Mouse (Mus musculus): Measurements from ENCODE around the gene Tas2r144.

The Tas2r144 gene

DNA sequence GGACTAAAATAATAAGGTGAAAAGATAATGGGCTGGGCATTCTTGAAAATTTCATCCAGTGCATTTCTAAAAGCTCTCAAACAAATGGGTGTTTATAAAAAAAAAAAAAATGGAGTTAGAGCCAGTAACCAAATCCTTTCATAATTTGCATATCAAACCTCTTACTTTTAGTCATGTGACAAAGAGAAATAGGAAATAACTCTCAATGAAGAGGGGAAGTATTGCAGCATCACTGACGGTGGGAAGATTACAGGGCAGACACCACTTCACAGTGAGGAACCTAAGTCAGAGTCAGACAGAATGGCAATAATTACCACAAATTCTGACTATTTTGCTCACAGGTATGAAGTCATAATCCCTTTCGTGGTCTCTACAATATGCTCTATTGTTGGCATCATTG, at the start of gene Tas2r144:
Gene Tas2r144 (plus strand): TSS at position 301 of the 400 bp plus-strand sequence.
- DNase-seq (ENCODE audit: extremely low read depth, low read depth, low spot score) = no peak

GRCm38 (mm10) chr6:42182462-42182861, 32.7 kb upstream of the Tas2r144 start:
- no peak for DNase-seq (ENCODE audit: extremely low read depth, low read depth, low spot score)

DNA sequence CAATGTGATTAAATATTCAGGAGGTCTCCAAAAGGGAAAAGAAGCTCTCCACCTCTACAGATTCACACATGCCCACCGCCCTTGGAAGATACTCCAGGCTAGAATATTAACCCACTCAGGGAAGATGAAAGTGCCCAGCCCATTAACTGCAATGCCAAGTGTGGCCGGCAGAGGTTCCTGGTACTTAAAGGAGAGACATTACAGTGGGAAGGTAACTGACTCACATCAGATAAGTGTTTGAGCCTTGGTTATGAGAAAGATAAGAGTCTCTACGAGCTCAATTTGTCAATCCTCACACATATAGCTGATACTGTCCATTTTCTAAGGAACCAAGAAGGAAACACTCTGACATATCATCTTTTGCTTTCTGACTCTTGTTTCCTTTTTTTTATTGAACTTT, 28.9 kb upstream of the Tas2r144 start:
- no peak for DNase-seq (ENCODE audit: extremely low read depth, low read depth, low spot score)

DNA sequence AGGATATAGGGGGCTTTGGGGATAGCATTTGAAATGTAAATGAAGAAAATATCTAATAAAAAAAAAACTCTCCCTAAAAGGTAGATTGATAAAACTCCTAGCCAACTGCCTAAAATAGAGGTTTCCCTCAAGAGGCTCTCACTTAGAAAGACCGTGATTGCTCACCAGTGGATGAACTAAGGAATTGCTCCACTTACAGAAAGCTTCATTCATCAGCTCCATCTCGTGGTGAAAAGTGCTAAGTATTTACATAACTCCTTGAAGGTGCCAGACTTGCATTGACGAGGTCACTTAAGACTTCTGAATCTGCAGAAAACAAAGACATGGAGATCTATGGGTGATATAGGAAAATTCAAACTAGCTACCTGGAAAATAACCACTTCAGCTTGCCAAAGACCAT, 17.4 kb upstream of the Tas2r144 start:
- DNase-seq (ENCODE audit: extremely low read depth, low read depth, low spot score) = no peak

- no peak for DNase-seq (ENCODE audit: extremely low read depth, low read depth, low spot score)
Observed at GRCm38 (mm10) chr6:42199498-42199897, 15.6 kb upstream of the Tas2r144 start.

GRCm38 (mm10) chr6:42222286-42222685, 7.2 kb downstream of the Tas2r144 start:
- DNase-seq (ENCODE audit: extremely low read depth, low read depth, low spot score) = no peak

GRCm38 (mm10) chr6:42225046-42225445, 9.9 kb downstream of the Tas2r144 start:
- no peak for DNase-seq (ENCODE audit: extremely low read depth, low read depth, low spot score)

DNA sequence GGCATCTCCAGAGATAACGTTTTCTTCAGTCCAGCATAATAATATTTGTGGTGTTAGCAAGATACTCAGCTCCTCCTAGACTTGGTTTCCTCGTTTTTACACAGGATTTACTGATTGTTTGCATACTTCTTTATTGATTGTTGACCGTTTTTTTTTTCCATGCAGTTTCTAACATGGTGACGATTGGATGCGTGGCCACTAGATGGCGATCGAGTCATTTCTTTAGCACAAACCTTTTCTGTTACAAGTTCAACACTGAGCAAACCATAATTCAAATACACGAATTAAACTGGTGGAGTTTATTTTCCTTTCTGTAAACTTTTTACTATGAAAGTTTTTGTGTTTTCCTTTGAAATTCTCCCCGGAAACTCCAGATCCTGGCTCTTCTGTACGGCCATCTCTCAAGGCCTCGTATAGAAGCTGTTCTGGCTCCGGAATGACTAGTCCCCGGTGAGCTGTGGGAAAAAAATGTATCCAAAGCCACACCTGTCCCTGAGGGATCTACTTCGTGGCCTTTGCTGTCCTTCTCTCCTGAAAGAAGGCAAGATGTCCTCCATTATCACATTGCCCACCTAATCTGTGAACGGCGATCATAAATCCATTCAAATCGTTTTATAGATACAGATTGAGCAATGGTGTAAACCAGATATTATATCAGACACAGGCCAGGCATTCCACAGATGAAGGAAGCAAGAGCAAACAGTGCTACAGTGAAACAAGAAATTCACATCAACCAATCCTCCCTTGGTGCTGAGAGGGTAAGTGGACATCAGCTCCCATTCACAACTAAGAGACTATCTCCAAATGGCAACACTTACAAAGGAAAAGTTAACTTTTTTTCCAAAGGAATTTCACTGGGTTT, 12.3 kb downstream of the Tas2r144 start:
- no peak for DNase-seq (ENCODE audit: extremely low read depth, low read depth, low spot score)

DNA sequence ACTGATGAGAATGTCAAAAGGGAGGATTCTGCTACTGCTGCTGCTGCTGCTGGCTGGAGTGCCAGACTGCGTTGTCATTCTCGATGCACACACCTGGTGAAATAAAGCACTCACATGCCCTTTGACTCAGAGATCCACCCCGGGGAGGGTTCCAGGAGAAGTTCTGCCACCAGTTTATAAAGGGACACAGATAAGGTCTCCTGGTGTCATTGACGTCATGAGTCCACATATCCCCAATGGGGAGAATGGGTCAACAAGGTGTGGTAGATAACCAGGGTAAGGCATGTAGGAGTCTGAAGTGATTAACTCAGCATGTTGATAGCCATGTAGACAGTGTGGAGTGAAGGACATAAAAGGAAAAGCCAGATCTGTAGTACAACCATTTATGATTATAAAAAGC, 14.5 kb downstream of the Tas2r144 start:
- DNase-seq (ENCODE audit: extremely low read depth, low read depth, low spot score) = no peak

DNA sequence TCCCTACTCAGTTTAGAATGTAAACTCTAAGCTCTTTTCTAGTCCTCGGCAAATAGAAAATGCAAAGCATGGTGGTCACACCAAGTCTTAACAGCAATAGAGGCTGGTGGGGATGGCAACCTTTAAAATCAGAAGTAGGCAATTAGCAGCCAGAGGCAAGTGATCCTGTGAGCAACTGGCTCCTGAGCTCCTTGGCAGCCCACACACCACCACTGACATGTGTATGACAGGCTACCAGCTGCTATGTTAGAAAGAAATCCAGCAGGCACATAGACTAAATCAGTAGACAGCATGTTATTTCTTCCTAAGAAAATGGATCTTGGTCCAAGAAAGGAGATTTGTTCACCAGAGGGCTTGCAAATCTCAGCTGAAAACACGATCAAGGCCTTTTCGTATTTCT, 16.1 kb downstream of the Tas2r144 start:
- no peak for DNase-seq (ENCODE audit: extremely low read depth, low read depth, low spot score)

GRCm38 (mm10) chr6:42237276-42237805, 22.2 kb downstream of the Tas2r144 start:
- no peak for DNase-seq (ENCODE audit: extremely low read depth, low read depth, low spot score)

- DNase-seq (ENCODE audit: extremely low read depth, low read depth, low spot score) = no peak
Observed at GRCm38 (mm10) chr6:42241311-42242045, 26.4 kb downstream of the Tas2r144 start.

- no peak for DNase-seq (ENCODE audit: extremely low read depth, low read depth, low spot score)
Observed at GRCm38 (mm10) chr6:42245711-42246353, 30.7 kb downstream of the Tas2r144 start, which contains the start of gene Gstk1. TSS of gene Gstk1 (plus strand) at chr6:42245935.

GRCm38 (mm10) chr6:42247173-42247572, 32.0 kb downstream of the Tas2r144 start:
- no peak for DNase-seq (ENCODE audit: extremely low read depth, low read depth, low spot score)

- DNase-seq (ENCODE audit: extremely low read depth, low read depth, low spot score) = no peak
Observed at GRCm38 (mm10) chr6:42247981-42248380, 32.9 kb downstream of the Tas2r144 start.

GRCm38 (mm10) chr6:42251791-42252190, 36.7 kb downstream of the Tas2r144 start:
- no peak for DNase-seq (ENCODE audit: extremely low read depth, low read depth, low spot score)

- no peak for DNase-seq (ENCODE audit: extremely low read depth, low read depth, low spot score)
Observed at GRCm38 (mm10) chr6:42253103-42253502, 38.0 kb downstream of the Tas2r144 start.

DNA sequence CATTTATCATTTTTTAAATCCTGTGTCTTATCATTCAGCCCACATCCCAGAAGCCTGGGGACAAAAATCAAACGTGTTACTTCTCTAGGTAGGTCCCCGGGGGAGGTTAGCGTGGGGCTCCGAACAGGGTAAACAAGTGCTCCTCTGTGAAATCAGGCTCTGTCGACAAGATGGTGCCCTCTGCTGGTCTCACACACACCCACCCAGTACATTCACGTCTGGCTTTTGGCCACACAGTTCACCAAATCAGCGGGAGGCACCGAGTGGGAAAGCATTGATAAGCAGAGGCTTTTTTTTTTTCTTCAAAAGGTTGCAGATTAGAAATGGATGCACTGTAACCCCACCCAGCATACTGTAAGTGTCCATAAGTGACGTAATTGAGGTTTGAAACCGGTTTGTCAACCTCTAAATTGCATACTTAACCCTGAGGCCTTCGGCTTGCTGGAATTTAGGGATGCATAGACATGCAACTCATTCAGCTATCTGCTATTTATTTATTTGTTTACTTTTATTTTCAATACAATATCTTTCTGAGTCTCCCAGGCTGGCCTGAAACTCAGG, 42.3 kb downstream of the Tas2r144 start:
- DNase-seq (ENCODE audit: extremely low read depth, low read depth, low spot score) = no peak

GRCm38 (mm10) chr6:42260430-42260829, 45.3 kb downstream of the Tas2r144 start:
- DNase-seq (ENCODE audit: extremely low read depth, low read depth, low spot score) = peak; percentile 75

DNA sequence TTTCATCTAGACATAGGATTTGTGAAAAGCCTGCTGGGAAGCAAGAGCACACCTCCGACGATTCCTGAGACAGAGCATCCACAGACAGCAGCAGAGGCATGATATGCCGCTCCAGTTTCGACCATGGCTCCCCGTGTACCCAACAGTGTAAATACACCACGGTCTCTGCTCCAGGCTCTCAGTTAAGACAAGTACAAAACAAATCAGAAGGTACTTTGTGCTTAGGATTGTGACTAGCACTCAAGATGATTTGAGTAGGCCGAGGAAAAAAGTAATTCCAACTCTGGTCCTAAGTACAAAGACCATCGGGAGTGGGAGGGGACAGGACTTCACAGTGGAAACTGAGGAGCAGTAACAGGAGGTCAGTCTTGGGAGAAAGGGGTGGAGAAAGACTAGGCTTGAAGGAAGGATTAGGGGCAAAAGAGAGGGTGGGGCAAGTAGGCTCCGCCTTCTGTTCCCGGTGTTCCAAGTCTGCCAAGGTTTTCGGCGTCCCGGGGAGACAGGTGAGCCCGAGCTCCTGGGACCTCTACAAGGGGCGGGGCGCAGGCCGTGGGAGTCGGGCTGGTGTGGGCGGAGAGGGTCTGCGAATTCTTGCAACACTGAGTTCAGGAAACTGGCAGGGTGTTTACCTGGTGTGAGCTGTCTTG, 46.5 kb downstream of the Tas2r144 start, which contains the start of gene Tmem139:
Gene Tmem139 (plus strand): TSS at position 447 of the 647 bp plus-strand sequence.
- peak; percentile 42 for DNase-seq (ENCODE audit: extremely low read depth, low read depth, low spot score)

Measured in fat pad, adult 2 months (tissue).